Mouse (Mus musculus): ENCODE measurements around the gene Kcnma1. TPM values are rescaled to one million over a fixed set of nuclear protein-coding genes. Genes with fewer than 3 reads are reported as not detected.

Gene Kcnma1
- total and polyA plus RNA-seq, 3 experiments, result not detected

GRCm38 (mm10) chr14:23989696-23990095 lies 24.6 kb downstream of the Kcnma1 start:
- TF ChIP-seq SIN3A (IDR thresholded peaks at IDR 0.05; ENCODE audit: low read length), result no peak
- no peak for TF ChIP-seq ETS1 (IDR thresholded peaks at IDR 0.05; ENCODE audit: low read depth, low read length)
- no peak for TF ChIP-seq USF2 (IDR thresholded peaks at IDR 0.05; ENCODE audit: borderline replicate concordance in 1 of 2, insufficient read depth in 1 of 2, low read depth in 1 of 2, low read length in 2 of 2)
- no peak for TF ChIP-seq HCFC1 (IDR thresholded peaks at IDR 0.05; ENCODE audit: low read depth, low read length)
- no peak for TF ChIP-seq MAX (IDR thresholded peaks at IDR 0.05; ENCODE audit: low read length)
- no peak for TF ChIP-seq TAL1 (IDR thresholded peaks at IDR 0.05; ENCODE audit: low read length)
- TF ChIP-seq MAZ (IDR thresholded peaks at IDR 0.05; ENCODE audit: low read depth, low read length), result no peak
- no peak for TF ChIP-seq EP300 (IDR thresholded peaks at IDR 0.05; ENCODE audit: low read depth in 1 of 2, low read length in 2 of 2)
- Histone ChIP-seq H3K9me3 (replicated peaks; ENCODE audit: insufficient read depth, low read length) (no peaks in the 10 kb centered on the region), H3K4me1 (ENCODE audit: control insufficient read depth in 1 of 2, insufficient read depth in 2 of 2, low read length in 2 of 2) (no peaks in the 10 kb centered on the region), H3K27me3 (ENCODE audit: control insufficient read depth in 1 of 2, insufficient read depth in 2 of 2, low read length in 2 of 2) (no peaks in the 10 kb centered on the region), H3K9ac (ENCODE audit: control insufficient read depth, low read depth, low read length, poor library complexity, severe bottlenecking) (no peak overlapping the region), H3K36me3 (ENCODE audit: control insufficient read depth in 1 of 2, insufficient read depth in 2 of 2, low read length in 2 of 2) (no peaks in the 10 kb centered on the region), H3K79me2 (ENCODE audit: control insufficient read depth, insufficient read depth, low read length, poor library complexity) (no peaks in the 10 kb centered on the region), H3K4me3 (ENCODE audit: control insufficient read depth in 1 of 2, insufficient read depth in 1 of 2, low read depth in 2 of 2, low read length in 2 of 2) (no peak overlapping the region), H3K27ac (ENCODE audit: control insufficient read depth, low read depth, low read length) (no peak overlapping the region)
- no peak for DNase-seq (ENCODE audit: low read depth, low spot score)

- no peaks in the 10 kb centered on the region for H3K27me3 ChIP-seq (ENCODE audit: control insufficient read depth in 1 of 2, insufficient read depth in 2 of 2, low read length in 2 of 2)
- H3K27ac ChIP-seq (ENCODE audit: control insufficient read depth, low read depth, low read length), result no peak overlapping the region
- no peak overlapping the region for H3K9ac ChIP-seq (ENCODE audit: control insufficient read depth, low read depth, low read length, poor library complexity, severe bottlenecking)
- no peak for TF ChIP-seq POLR2AphosphoS5 (IDR thresholded peaks at IDR 0.05; ENCODE audit: borderline replicate concordance, low read depth, low read length)
- no peak for TF ChIP-seq E2F4 (IDR thresholded peaks at IDR 0.05; ENCODE audit: borderline replicate concordance, low read depth, low read length)
- no peak for TF ChIP-seq BHLHE40 (IDR thresholded peaks at IDR 0.05; ENCODE audit: borderline replicate concordance, low read depth, low read length)
- no peak for TF ChIP-seq MYC (IDR thresholded peaks at IDR 0.05; ENCODE audit: low read depth, low read length)
- TF ChIP-seq ZKSCAN1 (IDR thresholded peaks at IDR 0.05; ENCODE audit: low read depth, low read length), result no peak
- TF ChIP-seq CHD2 (IDR thresholded peaks at IDR 0.05; ENCODE audit: low read length), result no peak
- no peak for TF ChIP-seq ZNF384 (IDR thresholded peaks at IDR 0.05; ENCODE audit: low read depth, low read length)
- H3K79me2 ChIP-seq (ENCODE audit: control insufficient read depth, insufficient read depth, low read length, poor library complexity), result no peaks in the 10 kb centered on the region
- no peaks in the 10 kb centered on the region for H3K9me3 ChIP-seq (replicated peaks; ENCODE audit: insufficient read depth, low read length)
- H3K4me3 ChIP-seq (ENCODE audit: control insufficient read depth in 1 of 2, insufficient read depth in 1 of 2, low read depth in 2 of 2, low read length in 2 of 2), result no peak overlapping the region
- H3K36me3 ChIP-seq (ENCODE audit: control insufficient read depth in 1 of 2, insufficient read depth in 2 of 2, low read length in 2 of 2), result no peaks in the 10 kb centered on the region
- H3K4me1 ChIP-seq (ENCODE audit: control insufficient read depth in 1 of 2, insufficient read depth in 2 of 2, low read length in 2 of 2), result no peaks in the 10 kb centered on the region
- no peak for DNase-seq (ENCODE audit: low read depth, low spot score)
Observed at GRCm38 (mm10) chr14:23982205-23982604, 32.1 kb downstream of the Kcnma1 start.

GRCm38 (mm10) chr14:23974685-23975084 lies 39.6 kb downstream of the Kcnma1 start:
- H3K79me2 ChIP-seq (ENCODE audit: control insufficient read depth, insufficient read depth, low read length, poor library complexity), result no peaks in the 10 kb centered on the region
- no peaks in the 10 kb centered on the region for H3K4me1 ChIP-seq (ENCODE audit: control insufficient read depth in 1 of 2, insufficient read depth in 2 of 2, low read length in 2 of 2)
- H3K27me3 ChIP-seq (ENCODE audit: control insufficient read depth in 1 of 2, insufficient read depth in 2 of 2, low read length in 2 of 2), result no peaks in the 10 kb centered on the region
- H3K27ac ChIP-seq (ENCODE audit: control insufficient read depth, low read depth, low read length), result no peak overlapping the region
- no peak overlapping the region for H3K9ac ChIP-seq (ENCODE audit: control insufficient read depth, low read depth, low read length, poor library complexity, severe bottlenecking)
- H3K36me3 ChIP-seq (ENCODE audit: control insufficient read depth in 1 of 2, insufficient read depth in 2 of 2, low read length in 2 of 2), result no peaks in the 10 kb centered on the region
- no peaks in the 10 kb centered on the region for H3K9me3 ChIP-seq (replicated peaks; ENCODE audit: insufficient read depth, low read length)
- no peak overlapping the region for H3K4me3 ChIP-seq (ENCODE audit: control insufficient read depth in 1 of 2, insufficient read depth in 1 of 2, low read depth in 2 of 2, low read length in 2 of 2)
- no peak for DNase-seq (ENCODE audit: low read depth, low spot score)
- no peak for TF ChIP-seq MXI1 (IDR thresholded peaks at IDR 0.05; ENCODE audit: low read depth, low read length)
- TF ChIP-seq MYC (IDR thresholded peaks at IDR 0.05; ENCODE audit: low read depth, low read length), result no peak
- no peak for TF ChIP-seq USF1 (IDR thresholded peaks at IDR 0.05; ENCODE audit: low read depth, low read length)
- TF ChIP-seq TBP (IDR thresholded peaks at IDR 0.05; ENCODE audit: low read depth, low read length), result no peak
- no peak for TF ChIP-seq GABPA (IDR thresholded peaks at IDR 0.05; ENCODE audit: low read depth, low read length)
- TF ChIP-seq SIN3A (IDR thresholded peaks at IDR 0.05; ENCODE audit: low read length), result no peak
- TF ChIP-seq ELF1 (IDR thresholded peaks at IDR 0.05; ENCODE audit: low read depth, low read length), result no peak
- no peak for TF ChIP-seq RCOR1 (IDR thresholded peaks at IDR 0.05; ENCODE audit: low read depth, low read length)
- no peak for TF ChIP-seq KAT2A (conservative IDR thresholded peaks at IDR 0.05; ENCODE audit: low read depth, low read length)
- no peak for TF ChIP-seq ZC3H11A (IDR thresholded peaks at IDR 0.05; ENCODE audit: low read depth, low read length)
- TF ChIP-seq NELFE (IDR thresholded peaks at IDR 0.05; ENCODE audit: low read depth, low read length), result no peak
- no peak for TF ChIP-seq RAD21 (IDR thresholded peaks at IDR 0.05; ENCODE audit: low read depth, low read length)
- no peak for TF ChIP-seq MYB (IDR thresholded peaks at IDR 0.05; ENCODE audit: low read depth, low read length)
- no peak for TF ChIP-seq UBTF (IDR thresholded peaks at IDR 0.05; ENCODE audit: borderline replicate concordance, insufficient read depth, low read depth, low read length)
- no peak for TF ChIP-seq JUND (IDR thresholded peaks at IDR 0.05; ENCODE audit: low read depth, low read length)

Data from MEL (cell line).